Mouse (Mus musculus) left cerebral cortex, postnatal 10 days (tissue): ENCODE measurements at regions not wholly inside any gene's neighbourhood (a gene's known extent, or its start where the extent isn't known, plus 50 kb on each side); places are given as distances from the start of the nearest gene placed in this dataset.
"Not testable (repeated sequence)": the region's sequence is repeated elsewhere in the genome, so short reads cannot be mapped to it uniquely, and the experiment has no call there.

Experiments
- DNase-seq, 2 experiments: peaks; one replicate each; pipeline ENCODE4 v3.0.0; 2021 to 2022; ENCODE audit warnings: low spot score in 2 of 2, mixed read lengths in 1 of 2; ENCODE audit errors: extremely low spot score in 1 of 2
- intact Hi-C: fragments of 180-260 bp; cut with DNase I; formaldehyde crosslinking; loops from one replicate; pipeline ENCODE4 v1.15.1; 2025

- intact Hi-C loops: no loop called here
- DNase-seq: no peak
Observed at GRCm38 (mm10) chr8:83837637-83838378, 62.1 kb upstream of the Adgrl1 start.

DNA sequence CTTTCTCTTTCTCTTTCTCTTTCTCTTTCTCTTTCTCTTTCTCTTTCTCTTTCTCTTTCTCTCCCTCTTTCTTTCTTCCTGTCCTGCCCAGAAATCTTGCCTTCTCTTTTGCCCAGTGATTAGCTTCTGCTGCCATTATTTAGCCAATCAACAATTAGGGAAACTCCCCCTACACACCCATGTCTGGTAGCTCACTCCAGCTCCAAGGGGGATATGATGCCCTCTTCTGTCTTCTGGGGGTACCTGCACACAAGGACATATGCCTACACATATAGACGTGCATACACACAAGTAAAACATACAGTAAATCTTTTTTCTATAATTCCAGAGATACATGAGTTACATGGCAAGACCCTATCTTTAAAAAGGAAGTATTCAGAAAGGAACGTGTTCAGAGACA lies 70.1 kb upstream of the Adgrl1 start:
- intact Hi-C loops: no loop called here
- no peak for DNase-seq

- no peak for DNase-seq
- intact Hi-C loops: no loop called here
Observed at GRCm38 (mm10) chr8:83824925-83825680, 74.8 kb upstream of the Adgrl1 start.

DNA sequence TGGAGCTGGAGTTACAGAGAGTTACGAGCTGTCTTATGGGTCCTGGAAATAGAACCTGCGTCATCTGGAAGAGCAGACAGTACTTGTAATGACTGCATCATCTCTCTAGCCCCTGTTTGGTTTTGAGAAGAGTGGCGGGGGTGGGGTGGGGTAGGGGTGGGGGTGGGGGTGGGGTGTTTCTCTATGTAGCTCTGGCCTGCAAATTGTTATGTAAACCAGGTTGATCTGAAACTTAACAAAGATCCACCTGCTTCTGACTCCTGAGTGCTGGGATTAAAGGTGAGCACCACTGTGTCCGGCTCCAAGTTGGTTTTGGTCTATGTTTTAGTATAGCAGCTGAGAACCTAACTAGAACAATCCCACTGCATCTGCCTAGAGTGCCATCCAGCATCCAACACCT lies 78.0 kb upstream of the Adgre5 start:
- intact Hi-C loops: no loop called here

DNA sequence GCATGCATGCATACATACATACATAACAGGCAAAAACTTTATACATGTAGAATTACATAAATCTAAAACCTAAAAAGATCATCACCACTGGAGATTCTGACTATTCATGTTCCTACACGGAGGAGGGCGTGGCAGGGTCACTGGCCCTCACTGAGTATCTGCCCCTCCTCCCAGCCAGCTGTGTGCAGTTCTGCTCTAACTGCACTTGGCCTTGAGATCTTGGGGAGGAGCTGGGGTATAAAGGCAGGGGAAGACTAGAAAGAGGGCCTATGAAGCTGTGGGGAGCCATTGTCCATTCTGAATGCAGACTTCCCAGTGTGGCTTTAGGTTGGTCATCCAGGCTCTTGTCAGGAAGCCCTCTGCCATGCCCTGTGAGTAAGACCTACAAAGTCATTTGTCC lies 69.5 kb upstream of the Adgre5 start:
- DNase-seq: no peak
- intact Hi-C loops: no loop called here

More for the DNA sequence above, 78.0 kb upstream of the Adgre5 start:
- DNase-seq: no peak

- no peak for DNase-seq
- intact Hi-C loops: no loop called here
Observed at GRCm38 (mm10) chr8:83805612-83806011, 64.5 kb upstream of the Adgre5 start.

DNA sequence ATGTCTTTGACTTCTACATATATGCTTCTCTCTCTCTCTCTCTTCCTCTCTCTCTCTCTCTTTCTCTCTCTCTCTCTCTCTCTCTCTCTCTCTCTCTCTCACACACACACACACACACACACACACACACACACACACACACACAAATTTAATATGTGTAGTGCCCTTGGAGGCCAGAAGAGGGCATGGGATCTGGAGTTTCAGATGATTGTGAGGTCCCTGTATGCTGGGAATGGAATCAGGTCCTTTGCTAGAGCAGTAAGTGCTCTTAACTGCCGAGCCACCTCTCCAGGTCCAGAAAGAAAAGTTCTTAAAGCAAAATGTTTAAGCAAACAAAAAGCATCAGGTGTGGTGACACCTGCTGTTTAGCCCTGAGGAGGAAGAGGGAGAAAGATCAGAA lies 62.2 kb upstream of the Adgre5 start:
- DNase-seq, intact Hi-C loops: not testable (repeated sequence)

GRCm38 (mm10) chr8:83802506-83802905 lies 61.4 kb upstream of the Adgre5 start:
- DNase-seq: no peak
- intact Hi-C loops: no loop called here

DNA sequence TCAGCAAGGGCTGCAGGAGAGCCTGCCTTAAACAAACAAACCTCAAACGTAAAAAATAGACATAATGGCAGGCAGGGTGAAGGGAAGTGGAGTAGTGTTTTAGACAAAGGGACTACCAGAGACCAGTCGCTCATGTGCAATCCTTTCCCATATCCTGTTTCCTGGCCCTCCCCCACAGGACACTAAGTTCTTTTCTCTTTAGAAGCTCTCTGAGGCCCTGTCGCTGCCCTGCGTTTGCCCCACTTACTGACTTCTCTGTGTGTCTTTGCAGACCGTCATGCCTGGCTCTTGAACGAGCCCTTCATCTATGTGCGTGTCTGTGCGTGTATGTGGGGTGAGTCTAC lies 58.5 kb upstream of the Adgre5 start:
- intact Hi-C loops: no loop called here
- DNase-seq: no peak

DNA sequence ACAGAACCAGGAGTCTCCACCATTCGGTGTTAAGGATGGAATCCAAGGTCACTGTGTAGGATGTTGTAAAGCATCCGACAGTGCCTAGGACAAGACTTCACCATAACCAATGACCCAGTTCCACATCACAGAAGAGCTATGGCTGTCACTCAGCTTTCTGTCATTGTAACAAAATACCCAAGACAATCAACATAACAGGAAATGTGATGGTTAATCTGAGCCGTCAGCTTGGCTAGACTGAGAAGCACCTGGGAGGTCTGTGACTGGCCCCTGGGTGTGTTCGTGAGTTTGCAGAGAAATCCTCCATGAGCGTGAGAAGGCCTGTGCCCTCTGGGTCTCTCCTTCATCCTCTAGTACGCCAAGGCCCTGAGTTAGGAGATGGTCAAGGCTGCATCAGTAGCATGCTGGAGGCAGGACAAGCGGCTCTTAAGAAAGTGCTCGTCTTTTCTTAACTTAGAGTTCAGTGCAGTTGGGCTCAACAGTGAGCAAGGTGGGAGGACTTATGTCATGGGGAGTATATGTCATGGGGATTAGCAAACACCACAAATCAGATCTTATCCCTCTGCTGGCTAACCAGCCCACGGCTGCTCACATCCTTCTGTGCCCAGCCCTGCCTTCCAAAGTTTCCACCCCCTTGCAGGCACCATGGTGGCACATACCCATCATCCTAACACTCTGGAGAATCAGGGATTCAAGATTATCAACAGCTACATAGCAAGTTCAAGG lies 57.9 kb upstream of the Adgre5 start:
- DNase-seq: no peak
- intact Hi-C loops: no loop called here

DNA sequence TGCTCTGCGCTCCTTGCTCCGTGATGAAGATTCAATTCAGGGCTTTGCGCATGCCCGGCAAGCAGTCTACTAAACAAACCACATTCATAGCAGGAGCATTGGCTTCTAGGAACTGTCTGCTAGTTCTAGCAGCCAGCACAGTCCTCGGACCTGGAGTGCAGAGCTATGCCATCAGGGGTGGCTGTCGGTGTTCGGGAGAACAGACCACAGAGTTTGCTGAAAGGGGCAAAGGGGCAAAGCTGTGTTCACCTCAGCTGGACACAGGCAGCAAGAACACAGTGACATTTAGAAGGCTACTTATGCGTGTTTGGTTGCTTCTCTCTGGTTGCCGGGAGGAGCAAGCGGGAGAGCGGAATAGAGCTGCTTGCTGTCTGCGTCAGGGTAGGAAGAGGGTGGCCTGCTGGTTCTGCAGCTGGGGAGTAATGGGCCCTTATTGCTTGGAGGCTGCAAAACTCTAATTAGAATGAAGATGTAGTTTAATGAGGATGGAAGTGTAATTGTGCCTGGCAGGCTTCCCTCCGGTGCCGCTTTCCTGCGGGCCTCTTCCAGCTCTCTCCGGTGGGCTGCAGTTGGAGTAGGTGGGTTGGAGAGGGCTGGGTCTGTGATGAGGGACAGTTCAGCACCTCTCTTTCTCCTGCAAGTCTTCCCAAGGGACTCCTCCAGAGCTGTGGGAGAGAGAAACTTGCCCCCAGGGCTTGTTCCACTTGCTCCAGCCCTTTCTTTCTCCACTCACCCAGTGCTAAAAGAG lies 52.5 kb upstream of the Adgre5 start:
- peak in 1 of 2 experiments; percentile 22 for DNase-seq
- intact Hi-C loops: no loop called here
